Mouse (Mus musculus) neural tube, embryonic 10.5 days (tissue): ENCODE data around the gene Usp43.

Source experiments
- DNase-seq: peaks from one replicate; pipeline ENCODE4 v3.0.0-alpha.2; 2017; ENCODE audit warnings: low spot score; ENCODE audit errors: extremely low spot score

The Usp43 gene

GRCm38 (mm10) chr11:67921827-67922754 lies at the start of gene Usp43:
Gene Usp43, minus strand, starts transcription at chr11:67922153.
- DNase-seq, result peak; percentile 64

- no peak for DNase-seq
Observed at GRCm38 (mm10) chr11:67967831-67968230, 45.9 kb upstream of the Usp43 start.

GRCm38 (mm10) chr11:67965905-67966878 lies 44.2 kb upstream of the Usp43 start, which contains the start of gene Stx8:
Gene Stx8, plus strand, starts transcription at chr11:67966193.
- DNase-seq, result peak; percentile 96

DNA sequence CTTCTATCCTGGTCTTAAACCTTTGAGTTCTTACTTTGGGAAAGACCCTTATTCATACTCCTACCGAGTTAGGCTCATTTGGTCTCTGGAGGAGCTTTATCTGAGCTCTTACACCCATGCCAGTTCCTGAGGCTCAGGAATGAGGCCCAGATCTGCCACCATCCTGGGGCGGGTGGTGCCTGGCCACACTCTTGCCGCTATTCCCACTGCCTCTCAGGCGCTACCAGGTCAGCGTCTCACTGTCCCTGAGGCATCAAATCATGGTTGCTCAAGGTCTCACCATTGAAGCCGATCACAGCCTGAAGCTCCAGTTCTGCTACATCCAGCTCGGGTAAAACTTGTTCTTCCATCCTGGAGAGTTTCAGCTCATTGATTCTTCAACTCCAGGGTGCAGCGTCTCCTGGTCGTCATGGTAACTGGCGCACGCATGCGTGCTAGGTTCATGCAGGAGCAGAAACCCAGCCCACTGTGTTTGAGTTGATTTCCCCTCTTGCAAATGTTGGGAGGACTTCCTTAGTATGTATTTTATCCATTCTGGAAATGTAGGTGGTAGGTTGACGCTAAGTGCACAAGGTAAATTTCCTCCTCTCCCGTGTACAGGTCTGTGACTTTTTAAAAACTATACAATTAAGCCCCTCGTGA lies 43.4 kb upstream of the Usp43 start, which contains the start of gene Cfap52:
Gene Cfap52 (minus strand): TSS at position 410 of the 642 bp plus-strand sequence.
- DNase-seq, result peak; percentile 84

DNA sequence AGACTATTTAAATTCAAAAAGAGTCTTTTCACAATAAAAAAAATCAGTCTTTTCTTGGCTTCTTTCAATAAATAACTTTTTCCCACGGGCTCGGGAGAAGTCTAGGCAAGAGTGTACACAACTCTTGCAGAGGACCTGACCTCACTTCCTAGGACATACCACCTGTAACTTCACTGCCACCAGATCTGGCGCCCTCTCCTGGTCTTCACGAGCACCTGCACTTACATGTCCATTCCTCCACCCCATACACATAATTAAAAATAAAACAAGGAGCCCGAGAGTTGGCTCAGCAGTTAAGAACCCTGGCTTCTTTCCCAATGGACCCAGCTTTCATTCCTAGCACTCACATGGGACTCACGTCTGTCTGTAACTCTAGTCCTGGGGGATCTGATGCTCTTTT lies 42.2 kb upstream of the Usp43 start:
- no peak for DNase-seq

DNA sequence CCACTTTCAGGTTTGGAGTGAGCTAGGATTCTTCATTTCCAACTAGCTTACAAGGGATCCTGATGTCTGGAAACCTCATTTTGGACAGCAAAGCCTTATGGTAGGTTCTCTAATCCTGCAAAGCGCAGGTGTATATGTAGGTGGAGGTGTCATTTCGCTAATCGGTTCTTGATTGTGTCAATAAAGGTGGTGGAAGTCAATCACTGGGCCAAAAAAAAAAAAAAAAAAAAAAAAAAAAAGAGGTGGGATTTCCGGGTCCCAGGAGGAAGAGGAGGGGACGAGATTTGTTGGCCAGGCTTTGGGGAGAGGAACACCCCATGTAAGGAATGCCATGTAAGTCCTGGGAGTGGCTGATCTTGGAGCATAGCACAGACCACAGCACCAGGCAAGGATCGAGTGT lies 32.5 kb upstream of the Usp43 start:
- DNase-seq, result no peak

DNA sequence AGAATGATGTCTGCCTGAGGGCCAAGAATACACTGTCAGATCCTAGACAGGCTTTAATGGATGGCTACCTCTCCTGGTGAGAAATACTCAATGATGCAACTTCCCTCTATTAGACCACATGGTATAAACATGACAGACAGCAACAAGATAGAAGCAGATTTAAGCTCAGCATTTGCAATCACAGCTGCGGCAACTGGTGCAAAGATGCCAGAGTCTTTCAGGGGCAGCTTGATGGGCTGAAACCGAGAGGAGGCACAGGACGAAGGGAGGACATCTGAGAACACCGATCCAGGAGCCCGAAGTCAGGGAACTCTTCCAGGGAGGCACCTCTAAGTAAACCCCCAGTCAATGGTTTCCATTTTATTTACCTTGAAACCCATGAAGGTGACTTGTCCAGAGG lies 31.7 kb upstream of the Usp43 start:
- DNase-seq, result no peak

DNA sequence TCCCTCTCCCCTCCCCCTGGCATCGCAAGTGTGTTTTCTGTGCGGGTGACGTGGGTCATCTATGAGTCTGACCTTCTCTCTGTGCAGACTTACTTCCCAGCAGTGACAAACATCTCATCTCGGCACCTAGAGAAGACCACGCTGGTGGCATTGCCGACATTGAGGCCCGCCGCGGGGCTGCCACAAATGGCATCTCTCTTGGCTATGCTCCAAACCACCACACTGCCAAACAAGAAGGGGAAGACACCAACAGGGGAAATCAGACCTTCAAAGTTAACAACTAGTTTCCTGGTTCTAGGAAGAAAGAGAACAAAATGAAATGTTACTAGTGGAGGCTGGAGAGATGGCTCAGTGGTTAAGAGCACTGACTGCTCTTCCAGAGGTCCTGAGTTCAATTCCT lies 27.5 kb upstream of the Usp43 start:
- DNase-seq, result no peak

- DNase-seq, result no peak
Observed at GRCm38 (mm10) chr11:67948229-67948628, 26.3 kb upstream of the Usp43 start.

GRCm38 (mm10) chr11:67932156-67932555 lies 10.2 kb upstream of the Usp43 start:
- DNase-seq, result no peak

DNA sequence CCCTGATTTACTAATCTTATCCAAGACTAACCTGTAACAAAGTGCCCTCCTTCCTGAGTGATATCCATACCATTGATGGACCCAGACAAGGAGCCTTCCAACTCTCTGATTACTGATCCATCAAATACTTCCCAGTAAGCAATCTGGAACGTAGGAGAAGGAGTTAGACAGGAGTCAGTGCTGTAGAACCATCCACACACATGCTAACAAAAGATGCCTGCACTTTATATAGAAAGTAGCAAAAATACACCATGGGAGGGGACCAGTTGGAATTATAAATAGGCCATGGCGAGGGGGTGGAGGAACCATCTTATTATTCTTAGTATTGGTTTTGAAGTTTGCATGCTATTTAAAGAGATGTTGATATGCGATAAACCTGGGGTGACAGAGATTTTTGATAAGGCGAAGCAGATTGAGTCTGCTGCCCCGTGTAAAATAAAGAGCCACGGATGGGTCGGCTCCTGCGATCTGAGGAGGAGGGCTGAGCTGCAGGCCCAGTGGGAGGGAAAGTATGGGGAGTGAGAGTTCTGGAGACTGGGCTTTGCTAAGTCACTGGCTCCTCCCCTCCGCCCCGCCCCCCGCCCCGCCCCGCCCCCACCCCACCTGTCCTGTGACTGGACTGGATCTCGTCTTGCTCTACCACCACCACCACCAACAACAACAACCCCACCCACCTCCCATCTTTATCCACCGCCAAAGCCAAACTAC lies 4.5 kb upstream of the Usp43 start:
- DNase-seq, result no peak

- no peak for DNase-seq
Observed at GRCm38 (mm10) chr11:67925000-67925399, 3.0 kb upstream of the Usp43 start.

- DNase-seq, result no peak
Observed at GRCm38 (mm10) chr11:67923720-67924119, 1.8 kb upstream of the Usp43 start.

GRCm38 (mm10) chr11:67922755-67923125 lies 787 bp upstream of the Usp43 start:
- DNase-seq, result peak; percentile 71

GRCm38 (mm10) chr11:67921091-67921826 lies 694 bp downstream of the Usp43 start:
- DNase-seq, result peak; percentile 63

- DNase-seq, result no peak
Observed at GRCm38 (mm10) chr11:67920226-67920960, 1.6 kb downstream of the Usp43 start.

DNA sequence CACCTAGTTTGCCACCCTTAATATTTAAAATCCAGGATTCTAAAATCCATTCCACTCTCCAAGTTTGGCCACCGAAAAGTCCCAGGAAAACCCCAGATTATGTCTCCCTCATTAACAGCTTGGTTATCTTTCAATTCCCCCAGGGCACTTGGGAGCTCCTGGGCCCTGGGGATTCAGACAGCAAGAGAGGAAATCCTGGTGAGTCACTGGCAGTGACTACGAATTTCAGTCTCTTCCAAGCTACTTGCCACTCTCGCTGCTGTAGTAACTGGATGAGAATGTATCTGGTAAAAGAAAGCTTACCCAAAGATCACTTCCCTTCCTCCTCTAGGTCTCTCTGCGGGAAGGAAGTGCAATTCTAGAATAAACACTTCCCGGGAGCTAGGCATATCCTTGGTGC lies 2.4 kb downstream of the Usp43 start:
- no peak for DNase-seq

DNA sequence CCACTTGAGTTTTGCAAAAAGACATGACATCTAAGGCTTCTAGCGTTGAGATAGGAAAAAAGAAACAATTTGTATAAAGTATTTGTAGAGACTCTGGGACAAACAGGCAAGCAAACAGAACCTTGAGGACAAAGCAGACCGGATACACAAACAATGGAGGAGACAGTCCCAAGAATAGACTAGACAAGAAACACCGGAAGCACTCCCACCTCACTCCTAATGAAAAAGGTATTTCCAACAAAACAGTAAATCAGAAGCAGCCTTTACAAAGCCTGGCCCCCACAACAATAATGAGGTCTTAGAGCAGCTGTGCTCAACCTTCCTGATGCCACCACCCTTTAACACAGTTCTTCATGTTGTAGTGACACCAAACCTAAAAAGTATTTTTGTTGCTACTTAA lies 4.8 kb downstream of the Usp43 start:
- DNase-seq, result no peak

DNA sequence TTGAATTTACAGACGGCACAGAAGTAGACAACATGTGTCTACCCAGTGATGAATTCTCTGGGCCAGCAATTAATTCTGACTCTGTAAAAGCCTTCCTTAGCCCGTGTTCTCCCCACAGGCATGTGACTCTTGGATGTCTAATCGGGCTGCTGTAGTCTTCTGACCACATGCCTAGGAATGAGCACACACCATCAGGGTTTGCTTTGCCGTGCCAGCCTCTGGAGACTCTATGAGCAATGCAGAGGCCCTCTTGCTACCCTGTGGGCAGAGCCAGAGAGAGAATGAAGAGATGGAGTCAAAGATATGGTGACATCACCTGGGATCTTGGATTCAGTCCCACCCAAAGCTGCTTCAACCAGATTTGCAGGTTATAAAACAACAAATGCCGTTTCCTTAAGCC lies 10.9 kb downstream of the Usp43 start:
- DNase-seq, result no peak
